Mouse (Mus musculus) CH12F3 (cell line): ENCODE data around the gene Slc13a3.

Experiments
- in situ Hi-C: fragments of 300-500 bp; cut with MboI; formaldehyde crosslinking; loops from 2 replicates; pipeline ENCODE4 v1.14.3; 2020; ENCODE audit warnings: low sequenced_read_pairs

Gene Slc13a3

DNA sequence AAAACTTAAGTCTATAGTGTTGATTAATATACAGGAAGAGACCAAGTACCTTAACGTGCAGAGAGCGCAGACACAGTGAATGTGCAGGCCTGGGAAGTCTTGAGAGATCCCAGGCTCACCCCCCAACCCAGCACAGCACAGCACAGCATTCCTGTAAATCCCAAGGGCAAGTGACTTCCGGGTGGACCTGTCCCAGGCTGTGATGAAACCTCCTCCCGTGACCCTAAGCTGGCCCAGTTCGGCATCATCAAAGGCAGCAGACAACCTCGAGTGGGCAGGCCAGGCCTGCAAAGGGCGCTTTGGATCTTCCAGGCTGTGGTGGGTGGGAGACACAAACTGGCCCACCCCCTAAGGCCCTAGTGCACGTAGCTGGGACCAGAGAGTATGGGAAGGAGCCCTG lies 9.0 kb upstream of the Slc13a3 start:
- in situ Hi-C loops, result no loop called here

DNA sequence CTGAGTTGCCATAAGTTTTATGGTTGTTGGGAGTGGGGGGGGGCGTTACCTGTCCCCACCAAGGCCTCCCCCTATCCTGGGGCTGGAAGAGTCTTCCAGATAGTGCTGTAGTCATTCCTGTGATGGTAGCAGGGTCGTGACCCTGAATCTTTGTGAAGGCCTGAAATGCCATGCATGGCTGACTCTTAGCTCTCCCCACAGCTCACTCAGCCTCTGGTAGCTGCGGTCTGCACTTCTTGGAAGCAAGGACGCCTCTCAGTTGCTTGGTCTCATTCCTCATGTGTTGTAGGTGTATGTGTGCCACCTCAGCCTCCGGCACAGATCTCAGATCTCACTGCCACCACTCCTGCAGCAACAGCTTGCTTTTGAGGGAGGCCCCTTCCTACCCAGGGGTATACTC lies 2.8 kb upstream of the Slc13a3 start:
- in situ Hi-C loops, result no loop called here

DNA sequence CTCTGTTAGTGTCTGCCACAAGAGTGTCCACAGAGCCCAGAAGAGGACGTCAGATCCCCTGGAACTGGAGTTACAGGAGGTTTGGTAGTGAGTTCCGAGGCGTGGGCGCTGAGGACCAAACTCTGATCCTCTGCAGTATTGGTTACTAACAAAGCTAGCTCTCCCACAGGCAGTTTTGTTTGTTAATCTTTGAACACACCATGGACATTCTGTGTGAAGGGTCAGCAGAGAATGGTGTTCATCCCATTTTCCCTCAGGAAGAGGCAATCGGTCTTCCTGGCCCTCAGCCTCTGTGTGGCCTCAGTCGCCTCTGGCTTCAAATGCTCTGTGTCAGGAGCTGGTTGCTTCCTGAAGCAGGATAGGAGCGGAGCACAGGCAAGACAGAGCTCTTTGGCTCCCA lies 2.4 kb upstream of the Slc13a3 start:
- in situ Hi-C loops, result no loop called here

DNA sequence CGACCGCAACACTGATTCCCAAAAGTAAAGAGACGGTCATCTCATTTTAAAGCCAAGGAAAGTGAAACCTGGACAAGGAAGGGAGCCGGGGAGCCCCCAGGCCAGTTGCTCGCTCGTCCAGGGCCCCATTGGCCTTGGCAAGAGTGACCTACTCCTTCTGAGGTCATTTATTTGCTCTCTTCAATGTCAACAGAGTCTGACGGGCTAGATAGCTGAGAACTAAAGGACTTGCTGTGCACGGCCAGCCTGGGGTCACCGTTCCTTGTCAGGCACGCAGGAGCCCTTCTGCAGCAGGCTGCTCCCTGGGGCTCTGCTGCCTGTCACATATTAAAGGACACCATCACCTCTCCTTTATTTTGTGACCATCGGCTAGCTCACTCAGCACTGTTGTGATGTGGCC lies 1.1 kb downstream of the Slc13a3 start:
- in situ Hi-C loops, result no loop called here

GRCm38 (mm10) chr2:165470167-165470566 lies 2.9 kb downstream of the Slc13a3 start:
- in situ Hi-C loops, result no loop called here

- in situ Hi-C loops, result no loop called here
Measured at GRCm38 (mm10) chr2:165467824-165468452, 5.1 kb downstream of the Slc13a3 start.

GRCm38 (mm10) chr2:165459663-165460062 lies 13.4 kb downstream of the Slc13a3 start:
- in situ Hi-C loops, result no loop called here

DNA sequence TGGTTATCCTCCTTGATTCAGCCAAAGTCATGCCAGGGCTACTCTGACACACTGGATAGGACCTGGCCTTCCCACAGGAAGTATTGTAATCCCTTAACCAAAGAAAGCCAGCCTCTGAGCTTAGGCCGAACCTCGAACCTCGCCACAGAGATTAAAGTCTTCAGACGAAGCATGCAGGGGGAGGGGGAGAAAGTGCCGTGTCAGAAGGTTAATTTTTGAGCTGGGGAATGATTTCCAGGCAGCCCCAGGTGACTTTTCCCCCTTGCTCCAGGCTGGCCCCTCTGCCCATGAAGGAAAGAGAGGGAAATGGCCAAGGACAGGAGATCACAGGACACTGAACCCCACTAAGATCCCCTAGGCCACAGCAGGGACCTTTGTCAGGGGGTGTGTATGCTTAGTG lies 14.8 kb downstream of the Slc13a3 start:
- in situ Hi-C loops, result no loop called here

- in situ Hi-C loops, result no loop called here
Measured at GRCm38 (mm10) chr2:165456710-165457109, 16.3 kb downstream of the Slc13a3 start.

DNA sequence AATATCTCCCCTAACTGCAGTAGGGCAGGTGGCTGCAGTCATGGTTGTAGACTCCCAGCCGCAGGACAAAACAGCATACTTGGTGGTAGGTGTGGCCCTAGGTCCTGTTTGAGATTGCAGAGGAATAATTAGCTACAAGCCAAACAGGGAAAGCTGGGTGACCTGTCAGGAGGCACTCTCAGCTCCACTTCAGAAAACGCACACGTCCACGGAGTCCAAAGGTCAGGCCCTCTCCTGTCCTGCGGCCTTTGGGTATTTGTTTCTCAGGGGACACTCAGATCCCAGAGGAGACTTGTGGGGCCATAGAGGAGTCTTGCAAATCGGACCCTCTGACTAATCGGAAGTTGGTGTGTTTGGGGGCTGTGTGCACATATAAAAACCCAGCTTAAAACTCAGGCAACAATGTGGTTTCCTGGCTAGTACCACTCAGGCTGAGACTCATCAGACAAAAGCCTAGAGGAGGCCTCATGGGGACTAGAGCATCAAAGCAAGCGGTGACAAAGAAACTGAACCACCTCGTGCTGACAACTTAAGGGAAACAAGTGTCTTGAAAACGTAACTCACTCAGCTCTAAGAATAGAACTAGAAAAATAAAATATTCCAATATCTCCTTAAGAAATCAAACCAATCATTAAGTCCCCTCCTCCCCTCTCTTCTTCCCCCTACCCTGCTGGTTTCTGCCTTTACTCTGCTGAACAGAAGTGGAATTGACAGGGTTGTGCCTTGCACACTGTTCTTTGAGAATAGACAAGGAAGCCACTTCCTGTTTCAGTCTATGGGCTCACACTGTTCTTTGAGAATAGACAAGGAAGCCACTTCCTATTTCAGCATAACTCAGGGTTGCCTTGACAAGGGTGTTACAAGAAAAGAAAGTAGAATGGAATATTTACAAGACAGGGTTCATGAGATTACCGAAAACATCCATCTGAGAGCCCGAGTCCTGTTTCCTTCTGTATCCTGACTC lies 20.0 kb downstream of the Slc13a3 start:
- in situ Hi-C loops, result no loop called here

- in situ Hi-C loops, result no loop called here
Measured at GRCm38 (mm10) chr2:165448475-165448874, 24.6 kb downstream of the Slc13a3 start.

DNA sequence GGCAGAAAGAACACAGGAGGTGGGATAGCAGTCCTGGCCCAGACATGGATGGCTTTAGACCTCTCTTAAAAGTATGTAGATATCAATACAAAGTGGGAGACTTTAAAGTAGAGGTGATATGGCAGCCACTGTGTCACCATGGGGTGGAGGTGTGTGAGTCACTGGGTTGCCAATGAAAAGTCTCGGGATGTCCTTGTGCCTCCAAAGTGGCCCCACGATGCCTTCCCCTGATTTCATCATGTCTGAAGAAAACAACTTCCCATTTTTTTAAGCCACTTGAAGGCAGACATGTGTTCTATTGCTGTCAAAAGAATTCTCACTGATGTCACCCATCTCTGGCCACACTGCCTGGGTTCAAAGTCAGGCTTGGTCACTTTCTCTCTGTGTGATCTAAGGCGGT lies 28.2 kb downstream of the Slc13a3 start:
- in situ Hi-C loops, result no loop called here

GRCm38 (mm10) chr2:165442981-165443380 lies 30.0 kb downstream of the Slc13a3 start:
- in situ Hi-C loops, result no loop called here

- in situ Hi-C loops, result no loop called here
Measured at GRCm38 (mm10) chr2:165441613-165442012, 31.4 kb downstream of the Slc13a3 start.

GRCm38 (mm10) chr2:165439613-165440012 lies 33.4 kb downstream of the Slc13a3 start:
- in situ Hi-C loops, result no loop called here

DNA sequence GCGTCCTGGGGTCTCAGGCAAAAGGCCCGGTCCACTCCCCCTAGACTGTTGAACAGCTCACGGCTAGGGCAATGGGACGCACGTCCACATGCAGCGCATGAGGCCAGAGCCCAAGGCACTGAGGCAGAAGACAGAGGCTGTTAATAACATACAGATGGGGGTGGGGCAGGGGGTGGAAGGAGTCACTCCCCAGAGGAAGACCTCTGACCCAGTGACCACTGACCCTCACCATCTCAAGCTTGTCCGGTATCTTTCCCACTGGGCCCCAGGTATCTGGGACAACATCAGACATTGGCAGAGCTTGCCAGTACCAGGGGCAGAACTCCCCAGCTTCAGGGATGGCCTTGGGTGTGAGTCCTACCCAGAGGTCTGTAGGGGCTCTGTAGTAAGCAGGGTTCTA lies 34.1 kb downstream of the Slc13a3 start:
- in situ Hi-C loops, result no loop called here

GRCm38 (mm10) chr2:165428694-165429093 lies 44.3 kb downstream of the Slc13a3 start:
- in situ Hi-C loops, result no loop called here

- in situ Hi-C loops, result no loop called here
Measured at GRCm38 (mm10) chr2:165420195-165420594, 52.8 kb downstream of the Slc13a3 start.

DNA sequence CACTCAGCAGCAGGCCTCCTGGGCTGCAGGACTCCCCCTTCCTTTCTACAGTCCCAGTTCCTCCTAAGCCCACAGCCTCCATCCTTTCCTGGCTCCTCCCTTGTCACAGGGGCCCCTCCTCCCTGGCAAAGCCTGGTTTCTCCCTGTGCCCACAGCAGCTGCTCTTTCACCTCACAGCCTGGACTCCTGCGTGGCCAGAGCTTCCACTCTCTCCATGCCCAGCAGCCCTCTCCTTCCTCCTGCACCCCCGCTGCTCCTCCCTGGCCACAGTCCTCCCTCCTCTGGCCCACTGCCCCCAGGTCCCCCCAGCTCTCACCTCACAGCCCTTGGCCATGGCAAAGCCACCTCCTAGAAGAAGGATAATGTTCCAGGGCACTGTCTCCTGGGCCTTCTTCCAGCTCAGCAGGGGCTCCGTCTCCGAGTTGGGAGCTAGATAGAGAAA lies 53.3 kb downstream of the Slc13a3 start:
- in situ Hi-C loops, result no loop called here

GRCm38 (mm10) chr2:165418577-165418976 lies 54.5 kb downstream of the Slc13a3 start:
- in situ Hi-C loops, result no loop called here

DNA sequence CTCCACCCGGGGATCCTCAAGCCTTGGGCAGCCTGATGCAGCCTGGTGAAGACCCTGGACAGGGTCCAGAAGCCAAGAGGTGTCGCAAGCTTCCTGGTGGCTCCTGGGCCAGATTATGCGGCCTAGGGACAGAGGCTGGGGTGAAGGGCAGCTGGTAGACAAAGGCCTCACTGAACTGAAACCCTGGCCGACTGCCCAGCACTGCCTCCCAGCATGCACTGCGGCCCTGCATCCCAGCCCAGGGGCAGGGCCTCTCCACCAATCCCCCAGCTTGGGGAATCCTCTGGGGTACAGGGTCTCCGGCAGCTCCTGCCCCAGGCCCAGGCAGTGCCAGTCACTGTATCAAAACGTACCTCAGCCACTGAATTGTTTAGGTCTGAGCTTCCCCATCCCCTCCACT lies 55.7 kb downstream of the Slc13a3 start:
- in situ Hi-C loops, result no loop called here

DNA sequence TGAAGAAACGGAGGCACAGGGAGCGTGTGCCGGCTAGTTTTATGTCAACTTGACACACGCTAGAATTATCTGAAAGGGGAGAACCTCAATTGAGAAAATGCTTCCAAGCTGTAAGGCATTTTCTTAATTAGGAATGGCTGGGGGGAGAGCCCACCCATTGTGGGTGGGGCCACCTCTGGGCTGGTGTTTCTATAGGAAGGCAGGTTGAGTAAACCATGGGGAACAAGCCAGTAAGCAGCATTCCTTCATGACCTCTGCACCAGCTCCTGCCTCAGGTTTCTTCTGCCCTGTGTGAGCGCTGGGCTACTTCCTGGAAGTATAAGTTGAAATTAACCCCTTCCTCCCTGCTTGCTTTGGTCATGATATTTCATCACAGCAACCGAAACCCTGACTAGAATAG lies 57.2 kb downstream of the Slc13a3 start:
- in situ Hi-C loops, result no loop called here
